Mouse (Mus musculus) heart, embryonic 11.5 days (tissue): ENCODE data around the gene Ywhaq. TPM values are rescaled to one million over a fixed set of nuclear protein-coding genes. Genes with fewer than 3 reads are reported as not detected.
"Not testable (repeated sequence)": the region's sequence is repeated elsewhere in the genome, so short reads cannot be mapped to it uniquely, and the experiment has no call there.

Experiments
- ATAC-seq: fragments of 200-750 bp; cut with Nextera tagmentation; replicated peaks from 2 replicates; pipeline ENCODE4 v1.8.0; 2017; ENCODE audit warnings: moderate library complexity; ENCODE audit not compliant: insufficient number of reproducible peaks, low FRiP score, low TSS enrichment
- H3K27ac ChIP-seq: fragments of 300-500 bp; sonication (generic); 2 replicates; pipeline ENCODE4 v1.5.1; 2014; ENCODE audit warnings: mild to moderate bottlenecking, low read depth, low read length
- H3K27me3 ChIP-seq: fragments of 300-500 bp; sonication (generic); 2 replicates; pipeline ENCODE4 v1.6.1; 2014; ENCODE audit warnings: mild to moderate bottlenecking, low read length, mixed read lengths; ENCODE audit not compliant: control insufficient read depth, insufficient read depth
- H3K36me3 ChIP-seq: fragments of 300-500 bp; sonication (generic); 2 replicates; pipeline ENCODE4 v1.6.1; 2014; ENCODE audit warnings: mild to moderate bottlenecking, low read length, moderate library complexity, mixed read lengths; ENCODE audit not compliant: control insufficient read depth, insufficient read depth
- H3K4me1 ChIP-seq: fragments of 300-500 bp; sonication (generic); 2 replicates; pipeline ENCODE4 v1.6.1; 2014; ENCODE audit warnings: low read length; ENCODE audit not compliant: control insufficient read depth, insufficient read depth
- H3K4me2 ChIP-seq: fragments of 300-500 bp; sonication (generic); 2 replicates; pipeline ENCODE4 v1.6.1; 2014; ENCODE audit warnings: mild to moderate bottlenecking, moderate library complexity
- H3K4me3 ChIP-seq: fragments of 300-500 bp; sonication (generic); 2 replicates; pipeline ENCODE4 v1.5.1; 2014; ENCODE audit warnings: low read depth, low read length
- H3K9ac ChIP-seq: fragments of 300-500 bp; sonication (generic); 2 replicates; pipeline ENCODE4 v1.6.1; 2014; ENCODE audit warnings: mild to moderate bottlenecking, low read depth, low read length, moderate library complexity
- H3K9me3 ChIP-seq: fragments of 300-500 bp; sonication (generic); replicated peaks from 2 replicates; pipeline ENCODE4 v1.6.1; 2016; ENCODE audit warnings: low read length; ENCODE audit not compliant: control insufficient read depth
- whole genome bisulfite sequencing: fragments of 180-500 bp; shearing (Covaris S2); extraction: QIAGEN DNeasy Blood & Tissue Kit; methylation state at CpG from one replicate; pipeline ENCODE4 v1.1.7; 2014; ENCODE audit not compliant: insufficient replicate concordance; 5-methylcytosine and 5-hydroxymethylcytosine counted together
- polyA plus RNA-seq: library from polyadenylated mRNA; unstranded; fragments of >200 nt; fragmentation: Nextera tagmentation; extraction: Ambion mirVana; gene quantifications from 2 replicates; pipeline ENCODE4 v1.2.1, GENCODE M21; 2014

The Ywhaq gene
- polyA plus RNA-seq, 1 experiment from 2014 or later, result 608 TPM

DNA sequence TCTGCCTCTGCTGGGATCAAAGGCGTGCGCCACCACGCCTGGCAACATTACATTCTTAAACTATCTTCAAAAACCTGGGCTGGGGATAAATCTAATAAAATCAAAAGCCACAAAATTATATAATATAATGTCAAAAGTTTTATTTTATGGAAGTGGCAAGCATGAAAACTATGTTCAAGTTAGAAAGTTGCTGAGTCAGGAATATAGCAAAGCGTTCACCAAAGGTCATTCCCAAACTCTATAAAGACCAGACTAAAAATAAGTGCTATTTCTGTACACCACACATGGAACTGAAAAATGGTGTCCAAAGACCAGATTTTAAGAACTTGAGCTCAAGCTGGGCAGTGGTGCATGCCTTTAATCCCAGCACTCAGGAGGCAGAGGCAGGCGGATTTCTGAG lies 14.7 kb downstream of the Ywhaq start:
- no peak overlapping the region for H3K4me3 ChIP-seq
- no peak overlapping the region for H3K27ac ChIP-seq
- H3K9ac ChIP-seq, result no peak overlapping the region
- no peaks in the 10 kb centered on the region for H3K27me3 ChIP-seq
- H3K36me3 ChIP-seq, result peaks cover 8% of the 10 kb centered on the region; the same call in 1 of the 2 replicates
- 96% methylated on average over 5 of the region's 5 CpGs for WGBS
- H3K4me1 ChIP-seq, result no peaks in the 10 kb centered on the region
- H3K9me3 ChIP-seq, result no peaks in the 10 kb centered on the region
- H3K4me2 ChIP-seq, result no peak overlapping the region
- no peak for ATAC-seq

DNA sequence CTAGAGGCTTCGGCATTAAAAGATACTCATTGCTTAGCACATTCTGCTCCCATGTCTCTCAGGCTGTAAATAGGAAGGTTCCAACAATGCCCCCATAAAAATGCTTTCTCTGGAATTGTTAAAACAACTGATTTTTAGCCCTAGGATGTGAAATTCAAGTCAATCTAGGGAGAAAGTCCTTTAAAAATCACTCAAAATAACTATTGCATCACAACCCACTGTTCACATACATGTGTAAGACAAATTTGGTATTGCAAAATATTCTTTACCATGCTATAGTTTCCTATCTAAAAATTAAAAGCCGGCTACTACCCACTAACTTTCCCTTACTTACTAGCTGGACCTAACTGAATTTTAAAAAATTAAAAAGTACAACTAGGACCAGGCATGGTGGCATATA lies 31.2 kb downstream of the Ywhaq start:
- no peaks in the 10 kb centered on the region for H3K9me3 ChIP-seq
- H3K9ac ChIP-seq, result no peak overlapping the region
- 94% methylated on average over 2 of the region's 2 CpGs for WGBS
- peaks cover 18% of the 10 kb centered on the region for H3K36me3 ChIP-seq
- H3K27me3 ChIP-seq, result no peaks in the 10 kb centered on the region
- H3K27ac ChIP-seq, result no peak overlapping the region
- H3K4me2 ChIP-seq, result no peak overlapping the region
- no peaks in the 10 kb centered on the region for H3K4me1 ChIP-seq
- ATAC-seq, result no peak
- no peak overlapping the region for H3K4me3 ChIP-seq

DNA sequence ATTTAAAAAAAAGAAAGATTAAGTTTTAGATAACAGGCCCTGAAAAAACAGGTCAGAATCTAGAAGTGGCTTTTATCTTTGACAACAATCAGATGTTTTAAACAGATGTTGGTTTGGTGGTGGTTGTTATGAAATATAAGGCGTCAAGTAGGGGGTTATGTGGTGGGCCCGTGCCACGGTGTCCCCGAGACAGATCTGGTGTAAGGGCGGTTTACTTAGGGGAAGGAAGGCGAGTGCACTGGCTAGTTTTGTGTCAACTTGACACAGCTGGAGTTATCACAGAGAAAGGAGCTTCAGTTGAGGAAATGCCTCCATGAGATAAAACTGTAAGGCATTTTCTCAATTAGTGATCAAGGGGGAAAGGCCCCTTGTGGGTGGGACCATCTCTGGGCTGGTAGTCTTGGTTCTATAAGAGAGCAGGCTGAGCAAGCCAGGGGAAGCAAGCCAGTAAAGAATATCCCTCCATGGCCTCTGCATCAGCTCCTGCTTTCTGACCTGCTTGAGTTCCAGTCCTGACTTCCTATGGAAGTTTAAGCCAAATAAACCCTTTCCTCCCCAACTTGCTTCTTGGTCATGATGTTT lies 38.6 kb downstream of the Ywhaq start:
- H3K4me2 ChIP-seq, ATAC-seq, H3K27ac ChIP-seq, H3K27me3 ChIP-seq, H3K4me3 ChIP-seq, H3K9ac ChIP-seq, H3K9me3 ChIP-seq, H3K4me1 ChIP-seq, H3K36me3 ChIP-seq: not testable (repeated sequence)
- WGBS, result 68% methylated on average over 6 of the region's 6 CpGs

DNA sequence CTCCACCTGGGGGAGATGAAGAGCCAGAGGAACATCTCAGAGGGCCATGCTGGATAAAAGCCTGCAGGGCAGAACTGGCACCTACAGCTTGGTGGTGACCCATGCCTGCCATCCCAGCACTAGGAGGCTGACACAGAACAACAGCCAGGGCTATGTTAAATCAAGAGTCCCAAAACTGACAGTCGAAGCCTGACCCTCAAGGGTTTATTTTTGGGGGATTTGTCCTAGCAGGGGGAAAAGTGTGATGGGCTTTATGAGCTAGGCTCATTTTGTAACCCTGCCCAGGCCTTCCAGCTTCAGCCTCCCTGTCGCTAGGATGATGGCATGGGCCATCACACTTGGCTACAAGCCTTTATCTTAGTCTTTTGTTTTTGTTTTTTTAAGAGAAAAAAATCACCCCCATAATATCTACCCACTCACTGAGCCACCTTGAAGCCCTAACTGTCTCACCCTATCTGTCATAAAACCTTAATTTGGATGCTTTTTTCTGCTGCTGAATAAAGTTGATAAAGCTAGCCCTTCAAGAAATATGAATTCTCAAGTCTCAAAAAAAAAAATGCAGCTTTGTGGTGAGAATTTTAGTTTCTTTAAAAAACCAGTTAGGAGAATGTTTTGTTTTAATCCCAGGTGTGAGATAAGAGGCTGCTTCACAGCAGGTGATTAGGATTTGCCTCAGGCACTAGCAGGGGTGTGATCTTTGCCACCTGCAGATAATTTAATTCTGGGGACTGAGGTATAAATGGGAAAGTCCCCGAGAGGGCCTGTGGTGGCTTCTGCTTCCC lies 41.9 kb downstream of the Ywhaq start:
- Histone ChIP-seq H3K36me3 (no peaks in the 10 kb centered on the region), H3K4me1 (0 out of 2 replicates have a peak, but pooled peaks cover 3% of the 10 kb centered on the region), H3K27ac (no peak overlapping the region), H3K9ac (no peak overlapping the region), H3K9me3 (no peaks in the 10 kb centered on the region), H3K4me3 (no peak overlapping the region), H3K27me3 (no peaks in the 10 kb centered on the region), H3K4me2 (no peak overlapping the region)
- ATAC-seq, result no peak
- 22% methylated on average over 3 of the region's 3 CpGs for WGBS

DNA sequence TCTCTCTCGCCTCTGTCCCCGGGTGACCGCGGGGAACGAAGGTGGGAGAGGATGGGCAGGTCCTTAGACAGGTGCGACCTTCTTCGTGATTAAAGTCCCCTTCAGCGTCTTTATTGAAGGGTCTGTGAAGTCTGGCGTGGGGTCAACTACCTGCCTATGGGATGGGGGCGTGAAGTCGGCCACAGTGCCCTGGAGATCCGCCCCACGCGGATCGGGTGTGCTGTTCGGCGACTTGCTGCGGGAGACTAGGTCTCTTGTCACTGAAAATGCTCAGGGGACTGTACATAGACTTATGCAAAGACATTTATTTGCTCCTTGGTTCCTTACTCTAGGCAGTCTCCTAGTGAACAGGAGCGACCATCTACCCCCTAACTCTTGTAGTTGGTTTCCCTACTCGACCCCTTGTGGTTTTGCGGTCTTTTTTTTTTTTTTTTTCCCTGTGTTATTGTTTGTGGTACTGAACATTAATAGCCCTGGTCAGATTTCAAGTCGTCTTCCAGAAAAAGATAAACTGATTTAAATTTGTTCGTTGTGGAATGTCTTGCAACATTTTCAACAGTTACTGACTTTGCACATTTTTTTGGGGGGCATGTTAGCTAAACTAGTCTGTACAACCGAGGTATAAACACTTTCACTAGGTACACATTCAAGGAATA lies 43.5 kb downstream of the Ywhaq start:
- peak; percentile 60 for ATAC-seq
- Histone ChIP-seq H3K4me1 (0 out of 2 replicates have a peak, but pooled peaks cover 3% of the 10 kb centered on the region), H3K4me2 (peak overlapping the region; percentile 87), H3K27me3 (no peaks in the 10 kb centered on the region), H3K9me3 (no peaks in the 10 kb centered on the region), H3K36me3 (no peaks in the 10 kb centered on the region), H3K9ac (peak overlapping the region; percentile 93), H3K4me3 (peak overlapping the region; percentile 60), H3K27ac (peak overlapping the region; percentile 92)
- WGBS, result 4% methylated on average over 24 of the region's 24 CpGs

DNA sequence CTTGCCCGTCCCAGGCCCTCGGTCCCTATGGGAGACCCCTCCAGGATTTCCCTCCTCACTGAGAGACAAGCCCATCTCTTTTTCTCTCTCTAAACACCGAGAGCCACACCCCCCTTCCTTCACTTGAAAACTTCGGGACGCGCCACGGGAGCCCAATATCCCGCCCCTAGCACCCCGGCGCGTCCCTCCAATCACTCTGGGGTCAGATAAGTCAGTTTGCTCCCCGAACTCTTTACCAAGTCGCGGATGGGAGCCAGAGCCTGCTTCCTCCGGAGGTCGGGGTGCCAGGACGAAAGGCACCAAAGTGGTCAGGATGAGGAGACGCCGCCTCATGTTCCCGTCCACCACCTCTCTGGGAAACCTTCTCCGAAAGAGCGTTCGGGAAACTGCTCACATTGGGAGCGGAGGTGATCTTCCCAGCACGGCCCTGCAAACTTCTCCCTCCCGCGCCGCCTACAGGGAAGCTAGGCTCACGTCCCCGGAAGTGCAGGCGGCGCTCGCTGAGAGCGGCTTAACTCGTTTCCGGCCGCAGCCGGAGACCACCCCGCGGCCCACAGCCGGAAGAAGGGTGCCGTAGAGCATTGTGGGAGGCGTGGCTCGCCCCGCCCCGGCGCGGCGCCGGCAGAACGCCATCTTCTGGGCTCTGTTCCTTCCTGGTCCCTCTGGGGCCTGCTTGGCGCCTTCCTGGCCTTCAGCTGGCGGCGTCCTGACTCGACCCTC lies 44.2 kb downstream of the Ywhaq start, which contains the start of gene Adam17:
TSS of gene Adam17 (minus strand) at position 533 of the 720 bp plus-strand sequence.
- H3K36me3 ChIP-seq, result no peaks in the 10 kb centered on the region
- H3K27ac ChIP-seq, result peak within 1 kb of the TSS; percentile 92
- H3K4me3 ChIP-seq, result peak within 1 kb of the TSS; percentile 60
- under 1% methylated on average over 55 of the region's 55 CpGs for WGBS
- peak within 1 kb of the TSS; percentile 93 for H3K9ac ChIP-seq
- H3K4me1 ChIP-seq, result 0 out of 2 replicates have a peak, but pooled peaks cover 3% of the 10 kb centered on the region
- peak within 1 kb of the TSS; percentile 87 for H3K4me2 ChIP-seq
- no peaks in the 10 kb centered on the region for H3K27me3 ChIP-seq
- ATAC-seq, result peak; percentile 96
- no peaks in the 10 kb centered on the region for H3K9me3 ChIP-seq

DNA sequence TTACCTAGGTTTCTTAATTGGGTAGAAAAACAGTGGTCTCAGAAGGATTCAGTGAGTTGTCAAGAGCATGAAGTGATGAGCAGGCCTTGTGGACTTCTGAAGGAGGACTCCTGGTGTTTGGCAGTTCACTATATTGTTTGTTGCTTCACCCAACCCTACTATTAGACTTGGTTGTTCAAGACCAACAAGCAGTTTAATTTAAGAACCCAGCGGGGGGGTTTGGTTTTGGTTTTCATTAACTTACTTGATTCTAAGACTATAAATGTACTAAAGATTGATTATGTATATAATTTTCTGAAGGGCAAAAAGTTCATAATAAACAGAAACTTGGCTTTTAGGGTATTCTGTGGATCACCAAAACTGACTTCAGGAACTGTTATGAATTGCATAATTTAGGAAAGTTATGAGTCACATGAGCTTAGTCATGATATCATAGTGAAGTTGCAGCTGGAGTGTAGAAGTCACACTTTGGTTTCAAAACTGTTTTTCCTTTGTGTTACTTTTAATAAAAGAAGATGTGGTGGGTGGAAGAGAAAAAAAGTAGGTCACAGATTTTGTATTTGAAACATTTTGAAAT lies 47.3 kb downstream of the Ywhaq start:
- H3K4me1 ChIP-seq, result 0 out of 2 replicates have a peak, but pooled peaks cover 3% of the 10 kb centered on the region
- no peak for ATAC-seq
- no peak overlapping the region for H3K4me2 ChIP-seq
- H3K36me3 ChIP-seq, result no peaks in the 10 kb centered on the region
- 90% methylated on average over 1 of the region's 1 CpGs for WGBS
- H3K27me3 ChIP-seq, result no peaks in the 10 kb centered on the region
- no peaks in the 10 kb centered on the region for H3K9me3 ChIP-seq
- no peak overlapping the region for H3K27ac ChIP-seq
- H3K9ac ChIP-seq, result no peak overlapping the region
- H3K4me3 ChIP-seq, result no peak overlapping the region

DNA sequence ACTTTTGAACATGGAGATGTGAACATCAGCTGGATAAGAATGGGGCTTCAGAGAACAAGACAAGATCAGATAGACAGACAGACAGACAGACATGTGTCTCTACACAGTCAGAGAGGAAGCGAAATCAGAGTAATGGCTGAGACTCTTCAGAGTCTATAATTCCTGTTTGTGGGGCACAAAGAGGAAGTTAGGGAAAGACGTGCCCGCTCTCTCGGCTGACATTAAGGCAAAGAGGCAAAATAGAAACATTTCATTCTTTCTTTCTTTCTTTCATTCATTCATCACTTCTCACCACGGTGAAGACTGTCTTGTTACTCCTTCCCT lies 48.4 kb downstream of the Ywhaq start:
- WGBS, result 89% methylated on average over 5 of the region's 5 CpGs
- Histone ChIP-seq H3K27ac (no peak overlapping the region), H3K27me3 (no peaks in the 10 kb centered on the region), H3K9me3 (no peaks in the 10 kb centered on the region), H3K4me3 (no peak overlapping the region), H3K9ac (no peak overlapping the region), H3K4me2 (no peak overlapping the region), H3K36me3 (no peaks in the 10 kb centered on the region), H3K4me1 (0 out of 2 replicates have a peak, but pooled peaks cover 3% of the 10 kb centered on the region)
- ATAC-seq, result no peak
